ENCODE assay signal across 11 mouse cellular contexts in genomic region chr8:91154564-91154963, GRCm38 (mm10). TPM values are rescaled to one million over a fixed set of nuclear protein-coding genes. Genes with fewer than 3 reads are reported as not detected.
DNase-seq lines count a peak whose midpoint lies in the region; ATAC-seq and TF ChIP-seq lines count a peak whose summit lies in the region.
"Had no signal": no experiment of that assay in that cellular context is flagged by ENCODE, and none has a peak within 500 bp of the region (broad histone marks: within the 10 kb centered on the region; RNA-seq: fewer than 3 reads in every experiment).

No protein-coding gene starts in this region.

- TF ChIP-seq CTCF in forebrain, postnatal 0 days (IDR thresholded peaks at IDR 0.05; ENCODE audit: low read depth): peak; percentile 30; the same call in 1 of the 2 replicates

- no peak overlapping the region for H3K4me3 ChIP-seq in forebrain, postnatal 0 days (ENCODE audit: low read depth, low read length)
- no peak overlapping the region for H3K4me3 ChIP-seq in forebrain, embryonic 13.5 days
- H3K4me3 ChIP-seq: embryonic facial prominence, embryonic 15.5 days; midbrain, embryonic 12.5 days; stomach, embryonic 15.5 days had no signal

- no peak for ATAC-seq in forebrain, postnatal 0 days
- ATAC-seq in forebrain, embryonic 13.5 days: no peak
- no peak for ATAC-seq in frontal cortex, adult (ENCODE audit: low TSS enrichment)

- no peak overlapping the region for H3K9ac ChIP-seq in forebrain, postnatal 0 days
- H3K9ac ChIP-seq in forebrain, embryonic 13.5 days: no peak overlapping the region
- H3K9ac ChIP-seq: embryonic facial prominence, embryonic 15.5 days; midbrain, embryonic 12.5 days; stomach, embryonic 15.5 days had no signal

- H3K27ac ChIP-seq in forebrain, postnatal 0 days (ENCODE audit: low read depth, low read length): no peak overlapping the region
- H3K27ac ChIP-seq in forebrain, embryonic 13.5 days: no peak overlapping the region
- H3K27ac ChIP-seq: embryonic facial prominence, embryonic 15.5 days; midbrain, embryonic 12.5 days; stomach, embryonic 15.5 days had no signal

- no peaks in the 10 kb centered on the region for H3K36me3 ChIP-seq in forebrain, postnatal 0 days (ENCODE audit: insufficient read depth)
- no peaks in the 10 kb centered on the region for H3K36me3 ChIP-seq in forebrain, embryonic 13.5 days (ENCODE audit: poor library complexity, severe bottlenecking)
- H3K36me3 ChIP-seq: embryonic facial prominence, embryonic 15.5 days; midbrain, embryonic 12.5 days; stomach, embryonic 15.5 days had no signal

- H3K4me1 ChIP-seq in forebrain, postnatal 0 days (ENCODE audit: insufficient read depth): no peaks in the 10 kb centered on the region
- H3K4me1 ChIP-seq in forebrain, embryonic 13.5 days: peaks cover 1% of the 10 kb centered on the region
- H3K4me1 ChIP-seq: embryonic facial prominence, embryonic 15.5 days; stomach, embryonic 15.5 days had no signal

- WGBS in forebrain, postnatal 0 days: 38% methylated on average over 6 of the region's 6 CpGs
- WGBS in forebrain, embryonic 13.5 days: 49% methylated on average over 6 of the region's 6 CpGs

- no peak for DNase-seq in forebrain, postnatal 0 days
- DNase-seq in 416B (ENCODE audit: low read depth): peak; percentile 84
- DNase-seq in c-Kit-negative CD71-positive TER-119-positive erythroid progenitor cells, embryonic 14.5 days (ENCODE audit: low read depth, low spot score): peak; percentile 22
- DNase-seq in lung, postnatal 14 days: peak; percentile 53
- DNase-seq in spleen, adult 12 weeks (ENCODE audit: low spot score): no peak
- no peak for DNase-seq in layer of hippocampus, adult 8-10 months (ENCODE audit: low spot score in 2 of 2)

- H3K4me2 ChIP-seq in forebrain, postnatal 0 days (ENCODE audit: low read depth): no peak overlapping the region
- H3K4me2 ChIP-seq in forebrain, embryonic 13.5 days: no peak overlapping the region
- H3K4me2 ChIP-seq: embryonic facial prominence, embryonic 15.5 days; midbrain, embryonic 12.5 days; stomach, embryonic 15.5 days had no signal

- no peaks in the 10 kb centered on the region for H3K9me3 ChIP-seq in forebrain, postnatal 0 days (ENCODE audit: low read length)
- H3K9me3 ChIP-seq in forebrain, embryonic 13.5 days (replicated peaks): peaks cover 6% of the 10 kb centered on the region; the same call in 1 of the 2 replicates
- H3K9me3 ChIP-seq: embryonic facial prominence, embryonic 15.5 days; stomach, embryonic 15.5 days had no signal

- no peaks in the 10 kb centered on the region for H3K27me3 ChIP-seq in forebrain, postnatal 0 days (ENCODE audit: insufficient read depth, low read length)
- H3K27me3 ChIP-seq in forebrain, embryonic 13.5 days: no peaks in the 10 kb centered on the region
- H3K27me3 ChIP-seq: embryonic facial prominence, embryonic 15.5 days; midbrain, embryonic 12.5 days; stomach, embryonic 15.5 days had no signal

RNA-seq across cellular contexts. Expression of gene Aktip, which starts 45.2 kb away (rescaled TPM):
- 106 and 119 TPM in 2 replicates for total RNA-seq in forebrain, postnatal 0 days (2014; rRNA removed)
- 120 and 129 TPM in 2 replicates for polyA plus RNA-seq in forebrain, postnatal 0 days (2015; fragmentation: Nextera tagmentation; extraction: Ambion mirVana)
- polyA plus RNA-seq in forebrain, embryonic 13.5 days (2015; fragmentation: Nextera tagmentation; extraction: Ambion mirVana): 119 and 122 TPM in 2 replicates
- total RNA-seq in layer of hippocampus, adult 8-10 months (2022): 100 to 1,000 TPM in 1 of 4 experiments, 10 to 100 TPM in 3; 98.6 to 105 (median 99.4) TPM

Comparison
In these comparisons a context has a peak if more than half of its experiments do, and no peak if none do; other contexts are left out.
1. DNase-seq: peak in 416B (single experiment), c-Kit-negative CD71-positive TER-119-positive erythroid progenitor cells, embryonic 14.5 days (single experiment) and lung, postnatal 14 days (single experiment); none in forebrain, postnatal 0 days (single experiment), spleen, adult 12 weeks (single experiment) and layer of hippocampus, adult 8-10 months (0 of 2).